Mouse (Mus musculus): ENCODE measurements around the gene Tmem266.

DNA sequence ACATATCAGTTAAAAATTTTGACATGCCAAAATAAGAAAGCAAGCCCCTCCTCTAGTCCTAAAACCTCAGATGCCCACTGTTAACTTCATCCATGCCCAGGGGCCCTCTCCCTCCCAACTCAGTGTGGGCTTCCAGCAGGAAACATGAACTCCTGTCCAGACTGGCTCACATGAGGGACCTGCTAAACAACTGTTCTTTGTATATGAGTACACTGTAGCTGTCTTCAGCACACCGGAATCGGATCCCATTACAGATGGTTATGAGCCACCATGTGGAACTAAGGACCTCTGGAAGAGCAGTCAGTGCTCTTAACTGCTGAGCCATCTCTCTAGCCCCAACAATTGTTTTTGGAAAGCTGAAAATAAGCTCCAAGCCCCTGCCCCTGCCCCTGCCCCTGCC lies 80.1 kb downstream of the Tmem266 start:
- TF ChIP-seq CTCF (IDR thresholded peaks at IDR 0.05; ENCODE audit: borderline replicate concordance, insufficient read depth, low read depth, low read length) (no peak), POLR2A (IDR thresholded peaks at IDR 0.05; ENCODE audit: borderline replicate concordance, insufficient read depth, low read length) (no peak)

All from cerebellum, adult 2 months (tissue).